Mouse (Mus musculus) embryonic facial prominence, embryonic 10.5 days (tissue): ENCODE data around the gene Syne1. TPM values are rescaled to one million over a fixed set of nuclear protein-coding genes. Genes with fewer than 3 reads are reported as not detected.

Experiments
- DNase-seq: peaks from one replicate; pipeline ENCODE4 v3.0.0-alpha.2; 2017; ENCODE audit warnings: low spot score
- H3K27ac ChIP-seq: fragments of 300-500 bp; sonication (generic); replicated peaks from 2 replicates; pipeline ENCODE4 v1.5.1; 2016; ENCODE audit warnings: mild to moderate bottlenecking
- H3K27me3 ChIP-seq: fragments of 300-500 bp; sonication (generic); replicated peaks from 2 replicates; pipeline ENCODE4 v1.6.1; 2016; ENCODE audit warnings: low read depth, mild to moderate bottlenecking; ENCODE audit not compliant: poor library complexity, severe bottlenecking
- H3K36me3 ChIP-seq: fragments of 300-500 bp; sonication (generic); replicated peaks from 2 replicates; pipeline ENCODE4 v1.6.1; 2016; ENCODE audit warnings: mild to moderate bottlenecking, moderate library complexity
- H3K4me1 ChIP-seq: fragments of 300-500 bp; sonication (generic); 2 replicates; pipeline ENCODE4 v1.6.1; 2016
- H3K4me3 ChIP-seq: fragments of 300-500 bp; sonication (generic); 2 replicates; pipeline ENCODE4 v1.5.1; 2016; ENCODE audit warnings: mild to moderate bottlenecking, moderate library complexity
- H3K9me3 ChIP-seq: fragments of 300-500 bp; sonication (generic); 2 replicates; pipeline ENCODE4 v1.6.1; 2016; ENCODE audit warnings: mild to moderate bottlenecking
- WGBS: fragments of 180-500 bp; shearing (Covaris S2); methylation state at CpG from one replicate; pipeline ENCODE4 v1.1.7; 2016; 5-methylcytosine and 5-hydroxymethylcytosine counted together
- polyA plus RNA-seq: library from polyadenylated mRNA; unstranded; fragments of >200 nt; fragmentation: Nextera tagmentation; extraction: Ambion mirVana; gene quantifications from 2 replicates; pipeline ENCODE4 v1.2.1, GENCODE M21; 2016

The Syne1 gene
- polyA plus RNA-seq, 1 experiment from 2014 or later, result 2.5 TPM

DNA sequence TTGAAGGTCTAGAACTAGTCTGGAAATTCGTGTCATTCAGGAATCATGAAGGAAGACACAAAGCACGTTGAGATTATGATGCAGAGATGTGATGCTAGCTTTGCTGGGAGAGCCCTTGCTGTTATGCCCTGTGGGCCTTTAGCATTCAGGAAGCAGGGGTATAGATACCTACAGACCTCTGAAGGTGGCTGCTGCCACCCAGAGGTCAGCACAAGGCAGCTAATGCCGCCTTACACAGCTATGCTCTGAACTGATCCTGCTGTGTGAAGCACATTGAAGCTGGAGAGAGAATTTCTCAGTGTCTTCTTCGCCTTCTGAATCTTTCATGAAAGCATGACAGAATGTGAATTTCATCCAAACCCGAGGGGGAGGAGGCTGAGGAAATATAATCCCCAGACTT, 3.7 kb upstream of the Syne1 start:
- H3K27me3 ChIP-seq, result peaks cover 10% of the 10 kb centered on the region

DNA sequence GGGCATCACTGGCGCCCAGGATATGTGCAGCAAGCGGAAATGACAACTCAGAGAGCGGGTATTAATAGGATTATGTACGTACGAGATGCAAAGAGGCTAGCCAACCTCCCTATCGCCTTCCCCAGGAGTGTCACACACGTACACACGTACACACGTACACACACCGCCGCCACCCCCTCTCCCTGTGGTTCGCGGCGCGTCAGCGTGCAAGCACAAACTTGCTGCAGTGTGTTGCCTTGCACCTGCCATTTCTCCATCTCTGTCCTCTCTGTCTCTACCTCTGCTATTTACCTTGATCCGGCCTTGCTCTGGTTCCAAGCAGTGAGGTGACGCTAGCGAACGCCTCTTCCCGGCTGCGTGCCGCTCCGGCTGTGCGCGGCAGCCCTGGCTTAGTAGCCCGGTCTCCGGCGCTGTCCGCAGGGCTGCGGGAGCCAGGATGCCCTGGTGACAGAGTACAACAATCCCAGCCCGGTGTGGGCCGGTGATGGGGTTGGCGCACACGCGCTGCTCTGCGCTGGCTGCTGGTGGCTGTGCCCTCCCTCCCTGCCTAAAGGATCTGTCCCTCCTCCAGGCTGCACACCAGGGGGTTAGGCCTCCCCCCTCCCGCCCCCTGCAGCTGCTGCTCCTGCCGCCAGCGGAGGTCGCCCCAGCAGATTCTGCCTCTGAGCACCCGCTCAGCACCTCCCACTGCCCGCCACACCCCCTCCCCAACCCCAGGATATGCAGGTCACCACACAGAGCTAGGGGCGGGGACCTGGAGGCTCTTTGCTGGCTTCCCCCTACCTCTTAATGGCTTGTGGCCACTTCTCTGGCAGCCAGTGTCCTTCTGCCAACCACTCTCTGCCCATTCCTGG, 887 bp downstream of the Syne1 start:
- Histone ChIP-seq H3K27ac (no peak overlapping the region; the same call in 1 of the 2 replicates), H3K4me3 (peak overlapping the region; percentile 62), H3K4me1 (peaks cover 14% of the 10 kb centered on the region), H3K27me3 (peaks cover 20% of the 10 kb centered on the region), H3K9me3 (no peaks in the 10 kb centered on the region), H3K36me3 (no peaks in the 10 kb centered on the region)
- WGBS, result under 1% methylated on average over 44 of the region's 44 CpGs
- peak; percentile 75 for DNase-seq

More for the DNA sequence above, 3.7 kb upstream of the Syne1 start:
- DNase-seq, result peak; percentile 11
- Histone ChIP-seq H3K4me1 (peaks cover 11% of the 10 kb centered on the region), H3K36me3 (no peaks in the 10 kb centered on the region), H3K27ac (no peak overlapping the region), H3K4me3 (no peak overlapping the region), H3K9me3 (no peaks in the 10 kb centered on the region)
- WGBS, result 22% methylated on average over 5 of the region's 5 CpGs

GRCm38 (mm10) chr10:5549871-5550167, 1.5 kb downstream of the Syne1 start:
- no peak overlapping the region for H3K27ac ChIP-seq
- DNase-seq, result no peak
- peaks cover 14% of the 10 kb centered on the region for H3K4me1 ChIP-seq
- peaks cover 20% of the 10 kb centered on the region for H3K27me3 ChIP-seq
- 6% methylated on average over 6 of the region's 6 CpGs for WGBS
- no peaks in the 10 kb centered on the region for H3K9me3 ChIP-seq
- peak overlapping the region; percentile 62 for H3K4me3 ChIP-seq
- no peaks in the 10 kb centered on the region for H3K36me3 ChIP-seq

DNA sequence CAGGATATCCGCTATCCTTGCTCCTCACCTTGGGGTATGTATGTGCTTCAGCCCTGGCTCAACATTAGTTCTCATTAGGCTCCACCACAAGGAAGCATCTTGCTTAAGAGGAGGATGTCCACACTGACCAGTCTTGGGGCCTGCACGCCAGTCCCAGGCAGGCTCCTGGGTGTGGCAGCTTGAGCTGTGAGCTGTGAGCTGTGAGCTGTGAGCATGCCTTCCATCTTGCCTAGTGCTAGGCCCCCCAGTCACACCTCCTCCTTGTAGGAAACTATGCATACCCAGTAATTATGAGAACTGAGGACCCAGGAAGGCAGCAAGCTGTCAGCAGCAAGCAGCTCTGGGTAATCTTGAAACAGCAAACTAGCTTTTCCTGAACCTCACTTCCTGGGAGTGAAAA, 2.6 kb downstream of the Syne1 start:
- no peaks in the 10 kb centered on the region for H3K9me3 ChIP-seq
- no peak for DNase-seq
- WGBS, result 70% methylated on average over 2 of the region's 2 CpGs
- H3K4me1 ChIP-seq, result peaks cover 14% of the 10 kb centered on the region
- no peak overlapping the region for H3K27ac ChIP-seq
- H3K27me3 ChIP-seq, result peaks cover 20% of the 10 kb centered on the region
- no peaks in the 10 kb centered on the region for H3K36me3 ChIP-seq
- no peak overlapping the region for H3K4me3 ChIP-seq

DNA sequence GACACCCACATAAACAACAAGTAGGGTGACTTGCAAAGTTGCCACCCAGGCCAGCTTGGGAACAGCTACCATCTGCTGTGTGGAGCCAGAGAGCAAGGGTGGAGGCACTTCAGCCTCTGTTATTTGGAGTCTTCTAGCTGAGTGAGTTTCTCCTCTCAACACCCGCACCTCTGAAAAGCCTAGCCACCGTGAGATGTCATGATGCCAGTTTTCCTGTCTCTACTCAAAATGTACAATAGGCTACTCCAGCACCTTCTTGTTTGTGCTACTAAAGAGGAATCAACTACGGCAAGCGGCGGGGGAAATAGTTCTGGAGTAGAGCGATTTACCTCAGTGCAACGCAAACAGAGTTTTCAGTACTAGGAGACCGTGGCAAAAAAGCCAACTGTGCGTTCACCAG, 3.5 kb downstream of the Syne1 start:
- Histone ChIP-seq H3K4me3 (no peak overlapping the region), H3K9me3 (no peaks in the 10 kb centered on the region), H3K27ac (no peak overlapping the region), H3K27me3 (peaks cover 20% of the 10 kb centered on the region), H3K4me1 (peaks cover 14% of the 10 kb centered on the region), H3K36me3 (no peaks in the 10 kb centered on the region)
- DNase-seq, result no peak
- 92% methylated on average over 9 of the region's 9 CpGs for WGBS

DNA sequence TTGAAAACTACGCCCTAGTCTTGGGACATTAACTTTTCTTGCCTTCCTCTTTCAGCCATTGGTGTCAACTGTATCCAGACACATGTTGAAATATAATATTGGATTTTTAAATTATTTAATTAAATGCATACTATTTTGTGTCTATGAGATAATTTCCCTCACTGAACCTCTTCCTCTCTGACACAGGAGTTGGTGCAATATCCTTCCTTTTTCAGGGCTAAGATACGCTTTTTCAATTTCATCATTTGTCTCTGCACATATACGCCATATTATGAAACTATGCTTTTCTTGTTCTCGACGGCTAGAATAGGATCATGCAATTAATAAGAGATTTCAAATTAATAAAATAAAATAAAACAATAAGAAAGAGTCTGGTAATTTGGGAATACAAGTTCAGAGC, 4.9 kb downstream of the Syne1 start:
- Histone ChIP-seq H3K4me1 (peaks cover 14% of the 10 kb centered on the region), H3K4me3 (no peak overlapping the region), H3K36me3 (no peaks in the 10 kb centered on the region), H3K9me3 (no peaks in the 10 kb centered on the region), H3K27me3 (peaks cover 20% of the 10 kb centered on the region), H3K27ac (no peak overlapping the region)
- no peak for DNase-seq
- 94% methylated on average over 5 of the region's 5 CpGs for WGBS

DNA sequence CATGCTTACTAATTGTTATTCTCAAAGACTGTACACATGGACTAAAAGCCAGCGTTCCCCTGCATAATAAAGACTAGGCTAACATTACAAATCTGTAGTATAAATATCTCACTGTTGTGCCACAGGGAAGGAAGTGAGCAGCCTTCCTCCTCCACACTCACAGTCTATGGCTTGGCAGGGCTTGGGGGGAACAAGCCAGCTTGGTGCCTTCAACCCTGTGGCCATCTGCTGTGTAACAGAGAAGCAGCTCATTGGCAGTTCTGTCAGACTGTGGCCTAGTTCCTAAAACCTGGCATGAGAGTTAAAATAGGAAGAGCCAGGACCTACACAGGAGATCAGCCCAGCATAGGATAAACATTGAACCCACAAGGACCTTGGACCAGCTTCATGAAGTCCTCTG, 23.0 kb downstream of the Syne1 start:
- Histone ChIP-seq H3K4me1 (no peaks in the 10 kb centered on the region), H3K36me3 (no peaks in the 10 kb centered on the region), H3K27ac (no peak overlapping the region), H3K9me3 (no peaks in the 10 kb centered on the region), H3K27me3 (no peaks in the 10 kb centered on the region), H3K4me3 (no peak overlapping the region)
- DNase-seq, result no peak
- WGBS, result 91% methylated on average over 1 of the region's 1 CpGs

GRCm38 (mm10) chr10:5527634-5528033, 23.6 kb downstream of the Syne1 start:
- Histone ChIP-seq H3K36me3 (no peaks in the 10 kb centered on the region), H3K4me1 (no peaks in the 10 kb centered on the region), H3K27ac (no peak overlapping the region), H3K9me3 (no peaks in the 10 kb centered on the region), H3K27me3 (no peaks in the 10 kb centered on the region), H3K4me3 (no peak overlapping the region)
- WGBS, result 81% methylated on average over 4 of the region's 4 CpGs
- no peak for DNase-seq

- H3K4me3 ChIP-seq, result no peak overlapping the region
- no peak for DNase-seq
- H3K27me3 ChIP-seq, result no peaks in the 10 kb centered on the region
- no peak overlapping the region for H3K27ac ChIP-seq
- no peaks in the 10 kb centered on the region for H3K36me3 ChIP-seq
- no peaks in the 10 kb centered on the region for H3K9me3 ChIP-seq
- WGBS, result 87% methylated on average over 4 of the region's 4 CpGs
- H3K4me1 ChIP-seq, result no peaks in the 10 kb centered on the region
Measured at GRCm38 (mm10) chr10:5522904-5523303, 28.4 kb downstream of the Syne1 start.

GRCm38 (mm10) chr10:5522276-5522675, 29.0 kb downstream of the Syne1 start:
- no peak for DNase-seq
- no peaks in the 10 kb centered on the region for H3K36me3 ChIP-seq
- no peaks in the 10 kb centered on the region for H3K9me3 ChIP-seq
- H3K4me3 ChIP-seq, result no peak overlapping the region
- WGBS, result 96% methylated on average over 3 of the region's 3 CpGs
- H3K4me1 ChIP-seq, result no peaks in the 10 kb centered on the region
- no peak overlapping the region for H3K27ac ChIP-seq
- H3K27me3 ChIP-seq, result no peaks in the 10 kb centered on the region

GRCm38 (mm10) chr10:5520695-5521094, 30.6 kb downstream of the Syne1 start:
- no peaks in the 10 kb centered on the region for H3K9me3 ChIP-seq
- no peak overlapping the region for H3K27ac ChIP-seq
- H3K4me3 ChIP-seq, result no peak overlapping the region
- WGBS, result 78% methylated on average over 1 of the region's 1 CpGs
- no peaks in the 10 kb centered on the region for H3K4me1 ChIP-seq
- no peaks in the 10 kb centered on the region for H3K27me3 ChIP-seq
- H3K36me3 ChIP-seq, result no peaks in the 10 kb centered on the region
- no peak for DNase-seq

DNA sequence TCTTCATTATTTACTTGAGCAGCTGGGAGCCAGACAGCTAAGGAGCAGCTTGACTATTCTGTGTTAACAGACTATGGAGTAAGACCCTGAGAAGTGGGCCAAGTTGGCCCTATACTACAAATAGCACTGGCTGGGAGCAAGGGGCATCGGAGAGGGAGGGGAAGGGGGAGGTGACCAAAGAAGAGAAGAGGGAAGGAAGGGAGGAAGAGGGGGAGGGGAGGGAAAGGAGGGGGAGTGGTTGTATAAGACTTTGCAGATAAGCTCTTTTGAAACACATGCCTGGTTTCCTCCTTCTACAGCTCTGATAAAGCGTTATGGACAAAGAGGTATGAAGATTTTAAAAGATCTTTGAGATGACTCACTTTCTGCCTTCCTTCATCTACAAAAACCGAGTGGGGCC, 36.0 kb downstream of the Syne1 start:
- Histone ChIP-seq H3K27me3 (no peaks in the 10 kb centered on the region), H3K36me3 (no peaks in the 10 kb centered on the region), H3K9me3 (no peaks in the 10 kb centered on the region), H3K27ac (no peak overlapping the region), H3K4me3 (no peak overlapping the region), H3K4me1 (no peaks in the 10 kb centered on the region)
- DNase-seq, result no peak
- 13% methylated on average over 3 of the region's 3 CpGs for WGBS

GRCm38 (mm10) chr10:5514134-5514533, 37.1 kb downstream of the Syne1 start:
- no peaks in the 10 kb centered on the region for H3K9me3 ChIP-seq
- WGBS, result 90% methylated on average over 8 of the region's 8 CpGs
- no peaks in the 10 kb centered on the region for H3K27me3 ChIP-seq
- DNase-seq, result no peak
- no peak overlapping the region for H3K27ac ChIP-seq
- no peaks in the 10 kb centered on the region for H3K36me3 ChIP-seq
- H3K4me3 ChIP-seq, result no peak overlapping the region
- no peaks in the 10 kb centered on the region for H3K4me1 ChIP-seq
